Mouse (Mus musculus) embryonic facial prominence, embryonic 11.5 days (tissue): ENCODE data around the gene Parn. TPM values are rescaled to one million over a fixed set of nuclear protein-coding genes. Genes with fewer than 3 reads are reported as not detected.

ENCODE experiments used
- ATAC-seq: fragments of 200-750 bp; cut with Nextera tagmentation; replicated peaks from 2 replicates; pipeline ENCODE4 v1.8.0; 2017; ENCODE audit warnings: low read depth; ENCODE audit not compliant: insufficient number of reproducible peaks, low FRiP score, low TSS enrichment
- DNase-seq: peaks from one replicate; pipeline ENCODE4 v3.0.0-alpha.2; 2015; ENCODE audit warnings: low spot score
- H3K27ac ChIP-seq: fragments of 300-500 bp; sonication (generic); replicated peaks from 2 replicates; pipeline ENCODE4 v1.5.1; 2014; ENCODE audit warnings: mild to moderate bottlenecking, low read depth, low read length, control low read depth
- H3K27me3 ChIP-seq: fragments of 300-500 bp; sonication (generic); 2 replicates; pipeline ENCODE4 v1.6.1; 2014; ENCODE audit warnings: mild to moderate bottlenecking, low read length, moderate library complexity, mixed read lengths; ENCODE audit not compliant: control insufficient read depth, insufficient read depth
- H3K36me3 ChIP-seq: fragments of 300-500 bp; sonication (generic); replicated peaks from 2 replicates; pipeline ENCODE4 v1.6.1; 2014; ENCODE audit warnings: low read depth, mild to moderate bottlenecking, low read length, moderate library complexity, mixed read lengths; ENCODE audit not compliant: control insufficient read depth, insufficient read depth
- H3K4me1 ChIP-seq: fragments of 300-500 bp; sonication (generic); 2 replicates; pipeline ENCODE4 v1.6.1; 2014; ENCODE audit warnings: low read length, mixed read lengths; ENCODE audit not compliant: control insufficient read depth, insufficient read depth
- H3K4me2 ChIP-seq: fragments of 300-500 bp; sonication (generic); 2 replicates; pipeline ENCODE4 v1.6.1; 2014; ENCODE audit warnings: low read depth, mild to moderate bottlenecking, control low read depth, low read length, moderate library complexity
- H3K4me3 ChIP-seq: fragments of 300-500 bp; sonication (generic); 2 replicates; pipeline ENCODE4 v1.5.1; 2014; ENCODE audit warnings: low read depth, low read length, control low read depth
- H3K9ac ChIP-seq: fragments of 300-500 bp; sonication (generic); replicated peaks from 2 replicates; pipeline ENCODE4 v1.6.1; 2014; ENCODE audit warnings: mild to moderate bottlenecking, control low read depth, low read length
- H3K9me3 ChIP-seq: fragments of 300-500 bp; sonication (generic); replicated peaks from 2 replicates; pipeline ENCODE4 v1.6.1; 2016; ENCODE audit warnings: mild to moderate bottlenecking, low read length, inconsistent platforms, mixed read lengths; ENCODE audit not compliant: control insufficient read depth
- WGBS: fragments of 180-500 bp; shearing (Covaris S2); extraction: QIAGEN DNeasy Blood & Tissue Kit; methylation state at CpG from one replicate; pipeline ENCODE4 v1.1.7; 2014; 5-methylcytosine and 5-hydroxymethylcytosine counted together
- polyA plus RNA-seq: library from polyadenylated mRNA; unstranded; fragments of >200 nt; fragmentation: Nextera tagmentation; extraction: Ambion mirVana; gene quantifications from 2 replicates; pipeline ENCODE4 v1.2.1, GENCODE M21; 2014

Parn gene
- polyA plus RNA-seq, 1 experiment from 2014 or later: 42.4 TPM

GRCm38 (mm10) chr16:13589049-13589408, 78.9 kb downstream of the Parn start:
- DNase-seq (no peak), ATAC-seq (no peak)
- Histone ChIP-seq H3K9ac (no peak overlapping the region), H3K4me3 (no peak overlapping the region), H3K27me3 (no peaks in the 10 kb centered on the region), H3K4me2 (no peak overlapping the region), H3K4me1 (no peaks in the 10 kb centered on the region), H3K36me3 (no peaks in the 10 kb centered on the region), H3K9me3 (no peaks in the 10 kb centered on the region), H3K27ac (no peak overlapping the region)
- 85% methylated on average over 2 of the region's 2 CpGs for WGBS

GRCm38 (mm10) chr16:13588182-13589048, 79.6 kb downstream of the Parn start:
- Histone ChIP-seq H3K27me3 (no peaks in the 10 kb centered on the region), H3K4me1 (no peaks in the 10 kb centered on the region), H3K9ac (no peak overlapping the region; the same call in 1 of the 2 replicates), H3K9me3 (no peaks in the 10 kb centered on the region), H3K4me2 (no peak overlapping the region), H3K4me3 (no peak overlapping the region), H3K36me3 (no peaks in the 10 kb centered on the region), H3K27ac (no peak overlapping the region)
- WGBS: 74% methylated on average over 5 of the region's 5 CpGs
- ATAC-seq: no peak
- DNase-seq: no peak

- ATAC-seq: no peak
- no peak overlapping the region for H3K4me3 ChIP-seq
- no peak overlapping the region for H3K27ac ChIP-seq
- no peak for DNase-seq
- no peaks in the 10 kb centered on the region for H3K36me3 ChIP-seq
- WGBS: 81% methylated on average over 9 of the region's 9 CpGs
- H3K4me2 ChIP-seq: no peak overlapping the region
- no peak overlapping the region for H3K9ac ChIP-seq
- H3K27me3 ChIP-seq: no peaks in the 10 kb centered on the region
- no peaks in the 10 kb centered on the region for H3K4me1 ChIP-seq
- H3K9me3 ChIP-seq: no peaks in the 10 kb centered on the region
These were observed 82.7 kb downstream of the Parn start for GRCm38 (mm10) chr16:13585234-13585633.

GRCm38 (mm10) chr16:13580784-13581183, 87.2 kb downstream of the Parn start:
- no peaks in the 10 kb centered on the region for H3K4me1 ChIP-seq
- DNase-seq (no peak), ATAC-seq (no peak)
- no peak overlapping the region for H3K9ac ChIP-seq
- no peaks in the 10 kb centered on the region for H3K27me3 ChIP-seq
- no peak overlapping the region for H3K4me3 ChIP-seq
- H3K4me2 ChIP-seq: no peak overlapping the region
- H3K36me3 ChIP-seq: no peaks in the 10 kb centered on the region
- WGBS: 95% methylated on average over 3 of the region's 3 CpGs
- no peaks in the 10 kb centered on the region for H3K9me3 ChIP-seq
- no peak overlapping the region for H3K27ac ChIP-seq

GRCm38 (mm10) chr16:13580016-13580415, 88.0 kb downstream of the Parn start:
- Histone ChIP-seq H3K27ac (no peak overlapping the region), H3K36me3 (no peaks in the 10 kb centered on the region), H3K4me2 (no peak overlapping the region), H3K9me3 (no peaks in the 10 kb centered on the region), H3K4me1 (no peaks in the 10 kb centered on the region), H3K27me3 (no peaks in the 10 kb centered on the region), H3K9ac (no peak overlapping the region), H3K4me3 (no peak overlapping the region)
- 73% methylated on average over 1 of the region's 1 CpGs for WGBS
- no peak for DNase-seq
- ATAC-seq: no peak

- H3K36me3 ChIP-seq: no peaks in the 10 kb centered on the region
- no peak overlapping the region for H3K9ac ChIP-seq
- ATAC-seq: no peak
- no peak for DNase-seq
- no peaks in the 10 kb centered on the region for H3K27me3 ChIP-seq
- H3K4me3 ChIP-seq: no peak overlapping the region
- H3K9me3 ChIP-seq: no peaks in the 10 kb centered on the region
- no peak overlapping the region for H3K4me2 ChIP-seq
- WGBS: 79% methylated on average over 4 of the region's 4 CpGs
- no peak overlapping the region for H3K27ac ChIP-seq
- H3K4me1 ChIP-seq: no peaks in the 10 kb centered on the region
These were observed 92.7 kb downstream of the Parn start for GRCm38 (mm10) chr16:13575306-13575705.

GRCm38 (mm10) chr16:13568280-13568679, 99.7 kb downstream of the Parn start:
- Histone ChIP-seq H3K36me3 (no peaks in the 10 kb centered on the region), H3K9me3 (no peaks in the 10 kb centered on the region), H3K9ac (no peak overlapping the region), H3K27me3 (no peaks in the 10 kb centered on the region), H3K4me3 (no peak overlapping the region), H3K4me1 (no peaks in the 10 kb centered on the region), H3K27ac (no peak overlapping the region), H3K4me2 (no peak overlapping the region)
- 94% methylated on average over 2 of the region's 2 CpGs for WGBS
- DNase-seq (no peak), ATAC-seq (no peak)

GRCm38 (mm10) chr16:13567614-13568013, 100.4 kb downstream of the Parn start:
- 91% methylated on average over 1 of the region's 1 CpGs for WGBS
- no peak for DNase-seq
- no peak for ATAC-seq
- no peak overlapping the region for H3K4me2 ChIP-seq
- H3K4me3 ChIP-seq: no peak overlapping the region
- no peaks in the 10 kb centered on the region for H3K36me3 ChIP-seq
- no peak overlapping the region for H3K9ac ChIP-seq
- H3K9me3 ChIP-seq: no peaks in the 10 kb centered on the region
- no peaks in the 10 kb centered on the region for H3K4me1 ChIP-seq
- H3K27ac ChIP-seq: no peak overlapping the region
- no peaks in the 10 kb centered on the region for H3K27me3 ChIP-seq
